26 mouse cellular contexts compared by ENCODE assay signal in the genomic region with DNA sequence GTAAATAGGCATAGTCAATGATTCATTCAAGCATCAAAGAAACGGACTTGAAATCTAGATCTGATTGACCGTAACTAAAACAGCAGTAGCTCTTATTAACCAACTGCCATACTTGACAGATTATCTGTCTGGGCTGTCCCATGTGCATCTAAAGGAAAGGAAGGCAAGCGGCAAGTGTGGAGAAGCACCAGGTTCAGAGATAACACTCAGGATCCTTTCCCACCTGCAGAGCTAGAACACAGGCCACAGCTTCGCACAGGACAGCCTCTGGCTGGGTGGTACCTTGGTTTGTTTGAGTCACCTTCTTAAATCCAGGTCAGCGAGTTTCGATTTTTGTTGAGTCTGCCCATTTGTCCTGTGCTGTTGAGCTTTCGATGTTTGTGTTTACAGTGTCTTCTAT.
"Had no signal": no experiment of that assay in that cellular context is flagged by ENCODE, and none has a peak within 500 bp of the region (broad histone marks: within the 10 kb centered on the region; RNA-seq: fewer than 3 reads in every experiment).

No protein-coding gene starts in this region.

- H3K9me3 ChIP-seq: heart, embryonic 12.5 days; hindbrain, embryonic 12.5 days; intestine, embryonic 15.5 days had no signal

- DNase-seq: gastrocnemius, adult 2 months; gastrocnemius, postnatal 10 days; gastrocnemius, postnatal 25 days; heart, postnatal 10 days; heart, postnatal 4 days; kidney, adult 18-20 months; kidney, adult 8-10 months; kidney, postnatal 14 days; kidney, postnatal 4 days; liver; liver, embryonic 13.5 days had no signal

- H3K9ac ChIP-seq: heart, embryonic 12.5 days; hindbrain, embryonic 12.5 days; hindbrain, embryonic 14.5 days; intestine, embryonic 15.5 days; limb, embryonic 12.5 days; liver, embryonic 13.5 days had no signal

- H3K27me3 ChIP-seq: heart, embryonic 12.5 days; hindbrain, embryonic 12.5 days; intestine, embryonic 15.5 days; limb, embryonic 12.5 days; liver, embryonic 13.5 days had no signal

- H3K4me3 ChIP-seq: gastrocnemius, adult 2 months; heart, adult 2 months; heart, embryonic 12.5 days; hindbrain, embryonic 10.5 days; hindbrain, embryonic 12.5 days; intestine, embryonic 15.5 days; layer of hippocampus, adult 2 months; left cerebral cortex, adult 2 months; limb, embryonic 10.5 days; limb, embryonic 12.5 days; liver, embryonic 13.5 days had no signal

- H3K4me2 ChIP-seq: heart, embryonic 12.5 days; hindbrain, embryonic 12.5 days; hindbrain, embryonic 14.5 days; intestine, embryonic 15.5 days; limb, embryonic 12.5 days; liver, embryonic 11.5 days; liver, embryonic 13.5 days had no signal

- H3K36me3 ChIP-seq: heart, embryonic 12.5 days; hindbrain, embryonic 10.5 days; hindbrain, embryonic 12.5 days; intestine, embryonic 15.5 days; limb, embryonic 12.5 days; liver, embryonic 13.5 days had no signal

- H3K27ac ChIP-seq: gastrocnemius, adult 2 months; heart, adult 2 months; hindbrain, embryonic 10.5 days; hindbrain, embryonic 12.5 days; hindbrain, embryonic 14.5 days; intestine, embryonic 15.5 days; kidney, postnatal 0 days; layer of hippocampus, adult 2 months; left cerebral cortex, adult 2 months; liver, embryonic 13.5 days had no signal

- ATAC-seq: hindbrain, embryonic 16.5 days; inflammation-experienced regulatory T-cells, adult 6 months; intestine, embryonic 15.5 days; intestine, postnatal 0 days had no signal
